Mouse (Mus musculus): Measurements from ENCODE around the gene Sfxn2.
A peak's percentile ranks its signal among the peaks of the same experiment; 100 is the strongest.

The Sfxn2 gene

GRCm38 (mm10) chr19:46600371-46600770, 27.2 kb downstream of the Sfxn2 start:
- DNase-seq: no peak

GRCm38 (mm10) chr19:46601491-46601890, 28.3 kb downstream of the Sfxn2 start:
- no peak for DNase-seq

GRCm38 (mm10) chr19:46602406-46602805, 29.2 kb downstream of the Sfxn2 start:
- DNase-seq: no peak

GRCm38 (mm10) chr19:46606718-46607117, 33.6 kb downstream of the Sfxn2 start:
- DNase-seq: no peak

GRCm38 (mm10) chr19:46607424-46607823, 34.3 kb downstream of the Sfxn2 start:
- peak; percentile 53 for DNase-seq

GRCm38 (mm10) chr19:46608158-46608557, 35.0 kb downstream of the Sfxn2 start:
- no peak for DNase-seq

- no peak for DNase-seq
These were observed 43.2 kb downstream of the Sfxn2 start for GRCm38 (mm10) chr19:46616378-46616777.

- no peak for DNase-seq
These were observed 44.2 kb downstream of the Sfxn2 start for GRCm38 (mm10) chr19:46617361-46617760.

- DNase-seq: peak; percentile 59
These were observed 45.2 kb downstream of the Sfxn2 start for GRCm38 (mm10) chr19:46618322-46618721.

GRCm38 (mm10) chr19:46619001-46619400, 45.8 kb downstream of the Sfxn2 start:
- no peak for DNase-seq

GRCm38 (mm10) chr19:46619518-46619917, 46.4 kb downstream of the Sfxn2 start:
- no peak for DNase-seq

- DNase-seq: no peak
These were observed 47.0 kb downstream of the Sfxn2 start for GRCm38 (mm10) chr19:46620016-46620808.

- no peak for DNase-seq
These were observed 48.3 kb downstream of the Sfxn2 start for GRCm38 (mm10) chr19:46621236-46622183.

- DNase-seq: no peak
These were observed 49.6 kb downstream of the Sfxn2 start for GRCm38 (mm10) chr19:46622659-46623193.

- peak; percentile 82 for DNase-seq
These were observed 50.1 kb downstream of the Sfxn2 start for GRCm38 (mm10) chr19:46623194-46623667.

- peak; percentile 88 for DNase-seq
These were observed 50.9 kb downstream of the Sfxn2 start for GRCm38 (mm10) chr19:46623790-46624772.

- no peak for DNase-seq
These were observed 51.9 kb downstream of the Sfxn2 start for GRCm38 (mm10) chr19:46625015-46625414.

- DNase-seq: no peak
These were observed 52.4 kb downstream of the Sfxn2 start for GRCm38 (mm10) chr19:46625519-46625918.

GRCm38 (mm10) chr19:46628403-46628802, 55.2 kb downstream of the Sfxn2 start:
- peak; percentile 57 for DNase-seq

- no peak for DNase-seq
These were observed 56.6 kb downstream of the Sfxn2 start for GRCm38 (mm10) chr19:46629807-46630206.

- DNase-seq: no peak
These were observed 58.5 kb downstream of the Sfxn2 start for GRCm38 (mm10) chr19:46631637-46632036.

- DNase-seq: no peak
These were observed 62.6 kb downstream of the Sfxn2 start for GRCm38 (mm10) chr19:46635766-46636165.
